ENCODE assay signal across 16 mouse cellular contexts in the genomic region with DNA sequence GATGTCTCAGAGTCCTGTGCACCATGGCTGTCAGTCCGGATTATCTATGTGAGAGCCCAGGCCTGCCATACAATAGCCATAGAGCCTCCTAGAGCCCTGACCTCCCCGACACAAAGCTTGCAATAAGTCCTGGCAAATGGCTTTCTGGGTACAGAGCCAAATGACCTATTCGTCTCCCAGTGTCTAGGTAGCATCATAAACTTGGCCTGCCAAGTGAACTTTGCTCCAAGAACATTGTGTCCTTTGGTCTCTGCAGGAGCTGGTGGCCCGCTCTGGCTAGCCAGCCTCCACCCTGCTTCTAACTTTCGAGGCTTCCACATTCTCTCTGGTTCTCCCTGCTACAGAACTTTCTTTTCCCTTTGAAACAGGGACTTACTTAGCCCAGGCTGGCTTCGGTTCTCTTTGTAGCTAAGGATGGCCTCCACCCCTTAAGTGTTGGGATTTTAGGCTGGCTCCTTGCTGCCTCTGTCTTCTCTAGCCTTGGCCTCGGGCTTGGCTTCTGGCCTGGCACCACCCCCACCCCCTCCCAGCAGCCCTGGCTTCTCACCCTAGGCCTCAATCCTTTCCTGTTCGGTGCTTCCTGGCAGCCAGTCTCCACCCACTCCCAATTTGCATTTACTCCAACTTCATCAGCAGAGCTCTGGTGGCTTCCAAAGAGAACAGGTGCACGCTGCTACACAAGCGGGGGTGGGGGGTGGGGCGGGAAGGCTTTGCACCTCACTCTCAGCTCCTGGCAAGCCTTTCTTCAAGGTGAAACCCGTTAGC.
A peak's percentile ranks its signal among the peaks of the same experiment; 100 is the strongest.
DNase-seq lines count a peak whose midpoint lies in the region; ATAC-seq and TF ChIP-seq lines count a peak whose summit lies in the region.
"Had no signal": no experiment of that assay in that cellular context is flagged by ENCODE, and none has a peak within 500 bp of the region (broad histone marks: within the 10 kb centered on the region; RNA-seq: fewer than 3 reads in every experiment).

No protein-coding gene starts in this region.

- no peak for TF ChIP-seq CTCF in kidney, adult 2 months (conservative IDR thresholded peaks at IDR 0.05; ENCODE audit: insufficient read depth, insufficient read length, low read depth, low read length)
- TF ChIP-seq CTCF in E14TG2a.4 (conservative IDR thresholded peaks at IDR 0.05; ENCODE audit: low read length) = no peak

- no peaks in the 10 kb centered on the region for H3K36me3 ChIP-seq in kidney, adult 2 months (ENCODE audit: control insufficient read depth, insufficient read depth, low read length)
- H3K36me3 ChIP-seq in kidney, embryonic 15.5 days = no peaks in the 10 kb centered on the region
- no peaks in the 10 kb centered on the region for H3K36me3 ChIP-seq in E14TG2a.4 (ENCODE audit: insufficient read depth, low read length)
- H3K36me3 ChIP-seq in limb, embryonic 10.5 days = no peaks in the 10 kb centered on the region
- H3K36me3 ChIP-seq: liver, embryonic 15.5 days; neural tube, embryonic 12.5 days had no signal

- DNase-seq in cerebellum, adult 9-10 months = peak; percentile 7
- no peak for DNase-seq in cerebellum, adult 8-10 months
- DNase-seq in kidney, adult 2 months = peak; percentile 96
- DNase-seq in kidney, postnatal 14 days = peak; percentile 73
- DNase-seq in spleen, adult 18-20 months = no peak
- no peak for DNase-seq in limb, embryonic 10.5 days (ENCODE audit: low spot score)
- DNase-seq: layer of hippocampus, postnatal 36 days; right cerebral cortex, postnatal 25 days had no signal

- no peak overlapping the region for H3K4me2 ChIP-seq in kidney, embryonic 15.5 days
- H3K4me2 ChIP-seq: heart, embryonic 11.5 days; liver, embryonic 15.5 days; neural tube, embryonic 12.5 days had no signal

- H3K27ac ChIP-seq in kidney, adult 2 months (ENCODE audit: insufficient read depth, low read depth, low read length) = peak overlapping the region; percentile 84
- no peak overlapping the region for H3K27ac ChIP-seq in kidney, embryonic 15.5 days
- no peak overlapping the region for H3K27ac ChIP-seq in limb, embryonic 10.5 days
- H3K27ac ChIP-seq: liver, embryonic 15.5 days; neural tube, embryonic 12.5 days had no signal

- no peak for TF ChIP-seq POLR2A in kidney, adult 2 months (IDR thresholded peaks at IDR 0.05; ENCODE audit: low read depth, low read length)

- peaks cover 8% of the 10 kb centered on the region; the same call in 1 of the 2 replicates for H3K4me1 ChIP-seq in kidney, adult 2 months (ENCODE audit: control insufficient read depth, insufficient read depth, low read length)
- H3K4me1 ChIP-seq in kidney, embryonic 15.5 days = peaks cover 5% of the 10 kb centered on the region; the same call in 1 of the 2 replicates
- H3K4me1 ChIP-seq in E14TG2a.4 (replicated peaks; ENCODE audit: low read depth, low read length) = peaks cover 57% of the 10 kb centered on the region
- peaks cover 27% of the 10 kb centered on the region for H3K4me1 ChIP-seq in limb, embryonic 10.5 days
- H3K4me1 ChIP-seq: liver, embryonic 15.5 days had no signal

- H3K4me3 ChIP-seq in kidney, adult 2 months (ENCODE audit: insufficient read depth, low read depth, low read length) = no peak overlapping the region
- no peak overlapping the region for H3K4me3 ChIP-seq in kidney, embryonic 15.5 days (replicated peaks)
- 0 out of 2 replicates have a peak overlapping the region, but pooled peaks have one; percentile 10 for H3K4me3 ChIP-seq in E14TG2a.4 (replicated peaks; ENCODE audit: low read length)
- no peak overlapping the region for H3K4me3 ChIP-seq in limb, embryonic 10.5 days
- H3K4me3 ChIP-seq: liver, embryonic 15.5 days; megakaryocyte, embryonic 14.5 days; neural tube, embryonic 12.5 days had no signal

- no peaks in the 10 kb centered on the region for H3K27me3 ChIP-seq in kidney, adult 2 months (replicated peaks; ENCODE audit: control insufficient read depth, insufficient read depth, low read length)
- H3K27me3 ChIP-seq in kidney, embryonic 15.5 days = peaks cover 30% of the 10 kb centered on the region
- H3K27me3 ChIP-seq in E14TG2a.4 (ENCODE audit: insufficient read depth, low read length) = peaks cover 30% of the 10 kb centered on the region
- peaks cover 68% of the 10 kb centered on the region for H3K27me3 ChIP-seq in limb, embryonic 10.5 days (ENCODE audit: low read depth, poor library complexity, severe bottlenecking)
- H3K27me3 ChIP-seq: liver, embryonic 15.5 days had no signal

- no peak for ATAC-seq in kidney, embryonic 15.5 days (replicated peaks; ENCODE audit: low FRiP score)
- ATAC-seq: forebrain, embryonic 16.5 days; hindbrain, embryonic 16.5 days had no signal

- WGBS in kidney, adult 2 months = 33% methylated on average over 12 of the region's 12 CpGs
- 43% methylated on average over 12 of the region's 12 CpGs for WGBS in kidney, embryonic 15.5 days
- WGBS in limb, embryonic 10.5 days = 43% methylated on average over 12 of the region's 12 CpGs

- no peak overlapping the region for H3K9ac ChIP-seq in kidney, embryonic 15.5 days
- H3K9ac ChIP-seq: liver, embryonic 15.5 days; neural tube, embryonic 12.5 days had no signal

- H3K9me3 ChIP-seq in kidney, embryonic 15.5 days (replicated peaks) = no peaks in the 10 kb centered on the region
- no peaks in the 10 kb centered on the region for H3K9me3 ChIP-seq in E14TG2a.4 (ENCODE audit: low read length)
- H3K9me3 ChIP-seq in limb, embryonic 10.5 days (replicated peaks) = no peaks in the 10 kb centered on the region
- H3K9me3 ChIP-seq: liver, embryonic 15.5 days; megakaryocyte, embryonic 14.5 days; neural tube, embryonic 12.5 days had no signal

Comparison
In these comparisons a context has a peak if more than half of its experiments do, and no peak if none do; other contexts are left out.
1. DNase-seq: peak in cerebellum, adult 9-10 months (single experiment), kidney, adult 2 months (single experiment) and kidney, postnatal 14 days (single experiment); none in cerebellum, adult 8-10 months (single experiment), spleen, adult 18-20 months (0 of 2) and limb, embryonic 10.5 days (single experiment).